Mouse (Mus musculus) kidney, adult 11 months (tissue): ENCODE measurements around the gene Ugt1a2.

Experiments used
- DNase-seq: peaks from one replicate; pipeline ENCODE4 v3.0.0; 2022

The Ugt1a2 gene

GRCm38 (mm10) chr1:88234646-88235045 lies 34.2 kb downstream of the Ugt1a2 start:
- DNase-seq: no peak

GRCm38 (mm10) chr1:88235046-88235893 lies 34.9 kb downstream of the Ugt1a2 start:
- DNase-seq: no peak

DNA sequence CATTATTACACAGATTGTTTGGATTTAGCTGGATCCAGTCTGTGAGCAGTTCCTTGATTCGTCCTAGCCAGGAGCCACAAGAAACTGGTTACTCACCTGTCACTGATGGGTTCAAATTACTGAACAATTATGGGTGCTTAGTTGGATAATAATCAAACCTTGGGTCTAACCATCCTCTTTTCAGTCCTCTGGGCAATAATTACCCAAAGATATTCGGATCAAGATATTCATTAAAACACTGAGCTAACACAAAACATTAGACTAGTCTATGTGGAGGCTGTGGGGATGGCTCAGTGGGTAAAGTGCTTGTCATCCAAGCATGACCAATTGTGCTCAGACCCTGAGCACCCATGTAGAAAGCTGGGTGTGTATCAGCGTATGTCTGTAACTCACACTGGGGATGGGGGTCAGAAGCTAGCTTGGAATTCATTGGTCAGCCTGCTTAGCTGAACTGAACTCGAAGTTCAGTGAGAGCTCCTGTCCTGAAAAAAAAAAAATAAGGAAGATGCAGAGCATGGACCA lies 35.6 kb downstream of the Ugt1a2 start:
- DNase-seq: no peak

- DNase-seq: no peak
Observed at GRCm38 (mm10) chr1:88237311-88237710, 36.9 kb downstream of the Ugt1a2 start.

GRCm38 (mm10) chr1:88238771-88239170 lies 38.4 kb downstream of the Ugt1a2 start:
- no peak for DNase-seq

DNA sequence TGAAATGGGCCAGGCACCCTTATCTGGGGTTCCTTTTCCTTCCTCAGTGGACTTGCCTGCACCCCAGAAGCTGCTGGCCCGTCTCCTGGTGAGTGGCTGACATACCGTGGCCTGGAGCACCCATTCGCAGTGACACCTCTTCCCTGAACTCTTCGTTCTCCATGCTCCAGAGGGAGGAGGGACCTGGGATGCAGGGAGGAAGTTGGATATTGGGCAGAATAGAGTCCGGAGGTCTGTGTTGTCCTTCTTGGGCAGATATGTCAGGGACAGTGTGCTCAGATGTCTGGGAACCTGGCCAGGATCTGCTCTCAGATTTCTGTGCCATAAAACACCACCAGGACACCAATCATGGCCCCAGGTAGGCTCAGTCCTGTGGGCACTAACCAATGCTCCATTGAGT lies 39.7 kb downstream of the Ugt1a2 start:
- DNase-seq: no peak

GRCm38 (mm10) chr1:88240579-88240978 lies 40.2 kb downstream of the Ugt1a2 start:
- no peak for DNase-seq

DNA sequence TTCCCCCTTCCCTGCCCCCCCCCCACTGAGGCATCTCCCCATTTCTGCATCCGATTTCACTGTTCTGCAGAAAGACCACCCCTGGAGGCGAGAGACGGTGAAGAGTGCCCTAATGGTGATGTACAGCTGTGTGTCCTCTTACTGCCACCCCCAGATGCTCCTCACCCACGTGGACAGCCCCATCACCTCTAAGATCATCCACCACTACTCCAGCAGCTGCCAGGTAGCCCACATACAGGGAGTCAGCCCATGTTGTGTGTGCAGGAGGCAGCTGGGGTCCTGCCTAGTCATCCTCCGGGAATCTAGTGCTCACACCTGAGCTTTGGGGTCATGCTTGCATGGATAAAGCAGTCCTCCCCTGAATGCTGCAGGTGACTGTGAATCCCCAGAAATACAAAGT lies 43.5 kb downstream of the Ugt1a2 start:
- DNase-seq: no peak

- DNase-seq: no peak
Observed at GRCm38 (mm10) chr1:88245881-88246280, 45.5 kb downstream of the Ugt1a2 start.

GRCm38 (mm10) chr1:88246386-88246785 lies 46.0 kb downstream of the Ugt1a2 start:
- no peak for DNase-seq

DNA sequence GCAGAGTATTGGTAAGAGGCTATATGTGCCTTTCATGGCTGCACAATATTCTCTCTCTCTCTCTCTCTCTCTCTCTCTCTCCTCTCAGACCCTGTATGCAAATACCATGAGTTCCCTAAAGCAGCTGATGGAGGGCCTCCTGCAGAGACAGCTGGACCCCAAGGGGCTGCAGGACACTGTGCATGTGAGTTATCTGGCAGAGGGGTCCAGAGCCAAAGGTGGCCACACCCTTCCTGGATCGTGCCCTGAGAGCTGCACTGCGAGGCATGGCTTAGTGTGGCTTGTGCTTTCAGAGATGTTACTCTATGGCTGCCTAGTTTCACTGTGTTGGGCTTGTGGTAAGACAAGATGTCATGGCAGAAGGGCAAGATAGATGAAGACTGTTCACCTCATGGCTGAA lies 47.3 kb downstream of the Ugt1a2 start:
- no peak for DNase-seq

DNA sequence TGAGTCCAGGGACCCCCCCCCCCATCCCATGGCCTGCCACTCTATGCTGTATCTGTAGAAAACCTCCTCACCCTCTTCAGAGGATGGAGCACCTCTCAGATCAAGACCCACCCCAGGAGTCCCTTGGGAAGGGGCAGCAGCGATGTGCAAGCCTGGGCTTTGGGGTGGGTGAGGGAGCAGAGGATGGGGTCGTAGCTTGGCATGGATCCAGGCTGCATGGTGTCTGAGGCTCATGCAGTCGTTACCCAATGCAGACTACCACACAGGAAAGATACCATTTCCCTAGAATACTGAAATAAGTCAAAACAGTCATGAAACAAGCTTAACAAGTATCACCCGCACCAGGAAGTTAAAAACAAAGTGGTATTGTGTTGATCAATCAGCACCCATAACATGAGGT lies 48.3 kb downstream of the Ugt1a2 start:
- DNase-seq: no peak

DNA sequence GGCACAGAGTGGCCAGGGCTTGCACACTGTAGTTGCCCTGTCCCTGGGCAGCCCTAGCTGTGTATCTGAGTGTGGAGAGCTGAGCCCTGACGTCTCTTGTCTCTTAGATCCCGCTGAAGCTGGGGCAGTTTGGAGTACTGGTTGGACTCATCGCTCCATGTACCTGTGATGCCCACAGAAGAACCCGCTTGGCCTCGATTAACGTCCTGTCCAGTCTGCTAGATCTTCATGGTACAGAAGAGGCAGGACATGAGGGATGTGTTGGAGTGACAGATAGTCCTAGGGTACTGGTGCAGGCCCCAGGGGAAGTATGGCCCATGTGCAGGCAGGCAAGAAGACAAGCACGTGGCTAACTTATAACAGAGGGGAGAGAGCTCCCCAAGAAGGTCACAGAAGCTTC lies 49.2 kb downstream of the Ugt1a2 start:
- no peak for DNase-seq

GRCm38 (mm10) chr1:88250023-88250422 lies 49.6 kb downstream of the Ugt1a2 start:
- DNase-seq: no peak

DNA sequence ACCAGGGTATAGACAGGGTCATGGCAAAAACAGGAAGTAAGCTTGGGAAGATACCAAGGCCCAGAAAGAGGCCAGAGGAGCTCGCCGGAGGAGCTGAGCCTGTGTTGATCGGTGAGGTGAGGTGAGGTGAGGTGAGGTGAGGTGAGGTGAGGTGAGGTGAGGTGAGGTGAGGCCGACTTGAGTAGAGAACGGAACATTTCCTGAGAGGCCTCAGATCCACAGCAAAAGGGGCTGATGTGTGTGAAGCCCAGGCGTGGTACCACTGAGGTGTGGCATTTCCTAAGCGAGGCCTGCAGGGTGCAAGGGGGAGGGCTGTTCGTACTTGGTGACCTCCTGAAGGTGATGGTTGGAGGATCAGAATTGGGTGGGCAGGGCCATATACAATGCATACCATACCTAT lies 52.7 kb downstream of the Ugt1a2 start:
- no peak for DNase-seq

GRCm38 (mm10) chr1:88253540-88253939 lies 53.1 kb downstream of the Ugt1a2 start:
- DNase-seq: no peak

DNA sequence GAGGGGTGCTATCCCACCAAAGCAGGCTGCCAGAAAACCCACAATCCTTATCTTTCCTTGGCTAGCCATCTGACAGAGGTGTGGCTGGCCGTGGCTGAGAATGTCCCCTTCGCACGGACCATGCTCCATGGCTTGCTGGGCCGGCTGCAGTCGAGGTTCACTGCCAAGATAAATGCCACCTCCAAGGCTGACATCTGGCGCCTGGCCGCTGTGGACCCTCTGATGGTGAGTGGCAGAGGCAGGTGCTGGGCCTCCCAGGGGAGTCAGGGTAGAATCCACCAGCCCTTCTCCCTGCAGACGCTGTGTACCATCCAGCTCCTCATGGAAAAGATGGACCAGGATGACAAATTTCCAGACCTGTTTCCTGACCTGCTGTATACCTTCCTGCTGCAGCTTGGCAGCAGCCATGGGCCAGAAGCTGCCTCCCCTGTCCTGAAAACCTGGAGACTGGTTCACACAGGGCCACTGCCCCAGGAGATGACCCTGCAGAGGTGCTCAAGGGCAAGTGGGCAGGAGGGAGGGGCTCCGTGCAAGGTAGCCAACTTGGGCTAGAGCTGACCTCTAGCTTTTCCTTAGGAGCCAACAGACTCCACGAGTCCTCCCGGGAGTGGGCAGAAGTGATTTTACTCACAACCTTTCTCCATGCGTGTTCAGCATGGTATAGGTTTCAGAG lies 54.5 kb downstream of the Ugt1a2 start:
- DNase-seq: no peak

DNA sequence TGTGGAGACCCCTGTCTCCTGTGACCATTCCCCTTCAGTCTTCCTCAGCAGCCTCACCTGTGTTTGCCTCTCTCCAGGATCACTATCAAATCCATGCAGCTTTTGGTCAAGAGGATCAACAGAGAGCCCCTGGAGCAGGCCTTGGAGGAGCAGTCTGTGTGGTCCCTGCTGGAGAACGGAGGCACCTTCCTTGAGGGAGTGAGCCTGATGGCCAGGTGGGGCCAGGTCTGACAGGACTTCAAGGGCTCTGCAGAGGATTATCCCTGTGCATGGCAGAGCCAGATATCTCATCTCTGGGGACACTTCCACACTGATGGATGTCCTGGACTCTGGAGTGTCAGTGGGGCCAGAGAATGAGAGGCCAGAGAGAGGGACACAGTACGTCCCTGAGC lies 55.1 kb downstream of the Ugt1a2 start:
- DNase-seq: no peak

DNA sequence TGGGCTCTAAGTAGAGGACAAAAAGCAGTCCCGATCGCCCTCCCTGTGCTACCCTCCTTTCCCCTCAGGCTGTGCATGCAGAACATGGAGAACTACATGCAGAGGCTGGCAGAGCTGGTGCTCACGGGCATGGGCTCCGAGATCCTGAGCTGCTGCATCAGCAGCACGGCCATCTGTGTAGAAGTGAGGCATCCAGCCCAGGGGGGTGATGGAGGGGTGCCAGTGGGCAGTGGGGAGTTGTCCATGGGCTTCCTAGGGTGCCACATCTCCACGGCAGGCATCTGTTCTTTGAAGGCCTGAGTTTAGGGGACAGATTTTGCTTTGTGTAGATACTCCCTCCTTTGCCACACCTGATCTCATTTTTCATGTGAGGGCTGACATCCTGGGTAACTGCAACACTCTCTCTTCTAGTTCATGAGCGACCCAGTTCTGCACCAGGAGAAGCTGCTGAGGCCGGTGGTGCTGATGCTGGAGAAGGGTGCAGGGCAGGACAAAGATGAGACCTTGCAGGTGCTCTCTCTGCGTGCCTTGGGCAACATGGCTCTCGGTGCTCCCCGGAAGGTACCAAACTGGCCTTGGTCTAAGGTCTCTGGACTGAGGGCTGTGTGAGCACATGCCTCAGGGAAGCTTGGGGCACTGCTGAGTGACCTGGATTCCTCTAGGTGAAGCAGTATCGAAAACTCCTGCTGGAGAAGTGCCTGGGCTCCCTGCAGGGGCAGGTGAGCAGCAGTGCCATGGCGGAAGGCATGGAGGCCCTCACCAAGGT lies 55.8 kb downstream of the Ugt1a2 start:
- DNase-seq: no peak

DNA sequence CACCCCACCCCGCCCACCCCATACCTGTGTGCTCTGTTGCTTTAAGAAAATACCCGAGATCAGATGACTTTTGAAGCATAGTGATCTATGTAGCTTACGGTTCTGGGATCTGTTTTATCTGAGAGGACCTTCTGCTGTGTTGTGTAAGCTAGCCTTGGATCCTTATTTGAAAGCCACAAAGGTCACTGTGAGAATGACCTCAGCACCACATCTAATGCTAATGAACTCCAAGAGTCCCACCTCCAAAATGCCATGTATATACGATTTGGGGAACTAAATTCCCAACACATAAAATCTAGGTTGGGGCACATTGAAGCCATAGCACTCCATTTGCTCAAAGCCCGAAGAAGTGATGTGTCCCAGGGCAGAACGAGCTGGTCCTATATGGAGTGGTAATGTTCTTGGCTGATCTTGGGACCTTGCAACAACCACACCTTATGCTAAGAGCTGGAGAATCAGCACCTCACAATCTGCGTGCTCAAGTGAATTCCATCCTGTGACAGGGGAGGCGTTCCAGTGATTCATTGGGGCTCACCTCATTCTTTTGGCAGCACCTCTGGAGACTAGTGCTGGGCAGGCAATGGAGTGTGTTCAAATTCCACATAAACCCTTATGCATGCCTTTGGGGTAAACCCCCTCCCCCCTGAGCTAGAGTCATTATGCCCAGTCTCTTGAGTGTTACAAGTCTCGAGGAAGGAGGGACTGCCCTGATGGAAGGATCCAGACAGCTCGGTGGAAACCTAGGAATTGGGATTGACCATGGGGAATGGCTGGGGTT lies 56.7 kb downstream of the Ugt1a2 start:
- no peak for DNase-seq

GRCm38 (mm10) chr1:88257681-88258080 lies 57.3 kb downstream of the Ugt1a2 start:
- DNase-seq: no peak

- no peak for DNase-seq
Observed at GRCm38 (mm10) chr1:88258361-88258760, 58.0 kb downstream of the Ugt1a2 start.
